Mouse (Mus musculus) frontal cortex, adult 2 months (tissue): ENCODE measurements around the gene Wdr73. TPM values are rescaled to one million over a fixed set of nuclear protein-coding genes. Genes with fewer than 3 reads are reported as not detected.
A peak's percentile ranks its signal among the peaks of the same experiment; 100 is the strongest.

Experiments used
- DNase-seq, 2 experiments: peaks; one replicate each; pipeline ENCODE4 v3.0.0; 2022; ENCODE audit warnings: low spot score in 1 of 2; ENCODE audit errors: extremely low spot score in 1 of 2
- polyA plus RNA-seq: library from polyadenylated mRNA; depleted of rRNA; stranded (reverse); fragments of >200 nt; gene quantifications from 2 replicates; pipeline ENCODE4 v1.2.3, GENCODE M21; 2012

Wdr73 gene
- polyA plus RNA-seq, 1 experiment, result 28.0 TPM

- peak in 1 of 2 experiments; percentile 53 for DNase-seq
Measured at GRCm38 (mm10) chr7:80897134-80897533, 3.9 kb downstream of the Wdr73 start.

- DNase-seq, result no peak
Measured at GRCm38 (mm10) chr7:80894815-80895519, 6.1 kb downstream of the Wdr73 start.

GRCm38 (mm10) chr7:80894196-80894595 lies 6.9 kb downstream of the Wdr73 start:
- DNase-seq, result no peak

GRCm38 (mm10) chr7:80893753-80894129 lies 7.3 kb downstream of the Wdr73 start:
- DNase-seq, result no peak

GRCm38 (mm10) chr7:80893086-80893752 lies 7.8 kb downstream of the Wdr73 start:
- no peak for DNase-seq

GRCm38 (mm10) chr7:80889841-80890241 lies 11.2 kb downstream of the Wdr73 start:
- DNase-seq, result peak in 1 of 2 experiments; percentile 23

- DNase-seq, result peak in 1 of 2 experiments; percentile 62
Measured at GRCm38 (mm10) chr7:80889021-80889511, 12.0 kb downstream of the Wdr73 start.

- no peak for DNase-seq
Measured at GRCm38 (mm10) chr7:80888595-80888994, 12.5 kb downstream of the Wdr73 start.

- DNase-seq, result no peak
Measured at GRCm38 (mm10) chr7:80885666-80886065, 15.4 kb downstream of the Wdr73 start.

GRCm38 (mm10) chr7:80882830-80883505 lies 18.1 kb downstream of the Wdr73 start:
- peak; percentile 75 to 83 for DNase-seq

- DNase-seq, result no peak
Measured at GRCm38 (mm10) chr7:80875727-80876126, 25.3 kb downstream of the Wdr73 start.

GRCm38 (mm10) chr7:80873631-80874030 lies 27.4 kb downstream of the Wdr73 start:
- no peak for DNase-seq

GRCm38 (mm10) chr7:80873038-80873437 lies 28.0 kb downstream of the Wdr73 start:
- DNase-seq, result no peak

- DNase-seq, result no peak
Measured at GRCm38 (mm10) chr7:80868686-80869085, 32.4 kb downstream of the Wdr73 start.

GRCm38 (mm10) chr7:80866514-80867147 lies 34.4 kb downstream of the Wdr73 start:
- DNase-seq, result no peak

GRCm38 (mm10) chr7:80865521-80865920 lies 35.5 kb downstream of the Wdr73 start:
- no peak for DNase-seq

- peak in 1 of 2 experiments; percentile 57 for DNase-seq
Measured at GRCm38 (mm10) chr7:80864831-80865230, 36.2 kb downstream of the Wdr73 start.

- peak in 1 of 2 experiments; percentile 20 for DNase-seq
Measured at GRCm38 (mm10) chr7:80864151-80864550, 36.9 kb downstream of the Wdr73 start.

GRCm38 (mm10) chr7:80863520-80863919 lies 37.5 kb downstream of the Wdr73 start:
- DNase-seq, result peak in 1 of 2 experiments; percentile 32

- no peak for DNase-seq
Measured at GRCm38 (mm10) chr7:80862475-80862874, 38.6 kb downstream of the Wdr73 start.
